Mouse (Mus musculus) cerebellum, postnatal 36 days (tissue): ENCODE results near the gene Usp36.

ENCODE experiments used
- DNase-seq, 2 experiments: peaks; one replicate each; pipeline ENCODE4 v3.0.0; 2021 to 2022; ENCODE audit warnings: mixed read lengths in 2 of 2

Usp36 gene

GRCm38 (mm10) chr11:118297967-118298366 is 7.9 kb upstream of the Usp36 start:
- DNase-seq = no peak

DNA sequence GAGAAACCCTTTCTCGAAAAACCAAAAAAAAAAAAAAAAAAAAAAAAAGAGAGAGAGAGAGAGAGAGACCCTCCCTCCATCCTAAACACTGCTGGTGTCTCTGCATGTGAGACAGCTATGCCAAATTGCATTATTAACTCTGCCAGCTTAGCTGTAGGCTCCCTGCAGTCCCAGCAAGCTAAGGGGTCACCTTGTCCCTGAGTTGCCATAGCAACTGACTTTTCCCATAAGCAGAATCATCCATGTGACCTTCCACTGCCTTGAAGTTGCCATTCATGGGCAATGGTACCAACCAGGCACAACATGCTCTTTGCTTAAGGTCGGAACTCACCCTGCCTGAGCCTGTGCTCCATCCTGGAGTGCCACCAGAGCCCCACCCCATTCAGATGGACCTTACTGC is 5.0 kb upstream of the Usp36 start:
- DNase-seq = no peak

DNA sequence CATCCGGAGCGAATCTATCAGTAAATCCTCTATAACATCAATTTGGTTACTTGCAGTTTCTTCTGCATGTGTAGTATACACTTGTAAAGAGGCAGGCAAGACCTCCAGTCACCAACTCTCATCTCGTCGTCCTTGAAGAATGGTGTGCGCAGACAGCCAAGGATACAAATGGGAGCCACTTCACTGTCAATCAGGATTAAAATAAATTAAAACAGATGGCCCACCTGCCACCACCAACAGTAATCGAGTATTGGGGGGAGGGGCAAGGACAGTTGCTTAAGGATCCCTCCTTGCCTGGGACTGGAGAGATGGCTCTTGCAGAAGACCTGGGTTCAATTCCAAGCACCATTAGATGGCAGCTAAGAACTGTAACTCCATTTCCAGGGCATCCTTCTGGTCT is 2.6 kb upstream of the Usp36 start:
- no peak for DNase-seq

DNA sequence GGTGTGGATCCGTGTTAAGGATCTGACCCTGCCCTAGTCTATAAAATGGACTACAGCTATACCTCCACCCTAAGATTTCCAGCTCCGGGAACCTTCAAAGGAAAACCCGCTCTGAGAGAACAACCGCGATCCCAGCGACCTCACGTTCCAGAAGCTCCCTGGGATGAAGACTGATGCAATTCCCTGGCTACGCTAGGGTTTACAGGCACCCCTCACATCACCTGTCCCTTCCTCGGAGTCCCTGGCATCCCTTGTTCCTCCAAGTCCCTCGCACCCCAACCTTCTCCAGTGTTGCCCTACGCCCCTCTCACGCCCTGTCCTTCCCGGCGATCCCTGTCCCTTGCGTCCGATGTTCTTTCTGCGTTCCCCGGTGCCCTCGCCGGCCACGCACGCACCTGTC is 482 bp downstream of the Usp36 start:
- no peak for DNase-seq

- peak in 1 of 2 experiments; percentile 27 for DNase-seq
These were observed 970 bp downstream of the Usp36 start for GRCm38 (mm10) chr11:118289037-118289511.

- no peak for DNase-seq
These were observed 2.5 kb downstream of the Usp36 start for GRCm38 (mm10) chr11:118287573-118287972.

DNA sequence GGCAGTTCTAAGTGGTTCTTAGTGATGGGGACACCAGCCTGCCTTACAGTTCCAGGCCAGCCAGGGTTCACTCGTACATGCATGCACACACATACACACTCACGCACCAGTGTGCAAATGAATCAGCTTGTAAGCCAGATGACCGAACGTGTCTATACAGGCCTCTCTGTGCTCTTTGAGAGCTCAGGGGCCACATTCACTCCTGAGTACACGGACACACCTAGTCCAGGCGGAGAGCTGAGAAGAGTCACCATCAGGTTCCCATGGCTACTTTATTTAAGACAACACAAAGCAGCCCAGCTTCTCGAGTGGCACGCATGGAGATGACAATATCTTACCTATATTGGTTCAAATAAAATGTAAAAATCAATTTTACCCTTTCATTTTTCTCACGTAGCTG is 3.6 kb downstream of the Usp36 start:
- no peak for DNase-seq

DNA sequence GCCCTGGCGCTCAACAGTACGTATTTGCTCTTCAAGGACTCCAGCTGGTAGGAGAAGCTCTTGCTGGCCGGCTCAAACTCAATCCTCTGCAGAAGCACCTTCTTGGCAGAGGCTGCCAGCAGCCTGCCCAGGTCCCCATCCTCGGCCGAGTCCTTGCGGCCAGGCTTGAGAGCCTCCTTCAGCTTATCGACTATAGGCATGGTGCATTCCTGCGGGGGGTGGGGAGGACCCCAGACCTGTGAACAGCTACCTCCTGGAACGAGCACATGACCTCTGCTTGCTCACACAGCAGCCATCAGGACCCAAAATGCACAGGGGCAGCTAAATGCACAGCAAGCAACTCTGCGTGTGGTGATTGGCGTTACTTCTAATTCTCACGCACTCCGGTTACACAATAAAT is 4.3 kb downstream of the Usp36 start:
- DNase-seq = no peak

GRCm38 (mm10) chr11:118280218-118280617 is 9.8 kb downstream of the Usp36 start:
- DNase-seq = no peak

DNA sequence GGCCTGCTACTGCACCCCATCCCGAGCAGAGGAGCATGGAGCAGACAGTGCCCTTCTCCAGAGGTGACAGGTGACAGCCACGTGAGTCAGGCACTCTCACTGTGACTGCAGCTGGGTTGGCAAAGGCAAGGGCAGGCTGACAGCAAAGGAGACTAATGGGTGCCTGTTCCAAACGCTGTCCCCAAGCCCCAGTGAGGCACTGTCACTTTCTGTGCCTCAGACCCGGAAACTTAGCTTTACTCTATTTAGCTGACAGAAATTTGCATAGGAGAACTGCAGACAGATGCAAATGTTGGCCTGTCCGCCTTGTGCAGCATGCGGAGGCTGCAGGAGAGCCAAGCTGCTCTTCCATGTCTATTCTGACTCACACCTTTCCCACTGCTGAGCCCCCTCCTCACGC is 13.7 kb downstream of the Usp36 start:
- no peak for DNase-seq

GRCm38 (mm10) chr11:118275092-118275491 is 15.0 kb downstream of the Usp36 start:
- DNase-seq = no peak

DNA sequence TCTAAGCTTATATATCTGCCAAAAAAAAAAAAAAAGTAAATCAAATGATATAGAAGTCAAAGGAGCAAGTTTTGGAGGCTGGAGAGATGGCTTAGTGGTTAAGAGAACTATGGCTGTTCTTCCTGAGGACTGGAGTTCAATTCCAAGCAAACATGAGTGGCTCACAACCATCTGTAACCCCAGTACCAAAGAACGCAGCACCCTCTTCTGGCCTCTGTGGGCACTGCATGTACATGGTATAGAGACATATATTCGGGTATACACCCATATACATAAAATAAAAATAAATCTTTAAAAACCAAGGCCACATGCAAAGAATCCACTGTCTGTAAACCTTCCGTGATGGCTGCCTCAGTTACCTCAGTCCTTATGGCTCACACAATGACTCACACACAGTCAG is 20.2 kb downstream of the Usp36 start:
- DNase-seq = peak; percentile 48 to 50

- DNase-seq = no peak
These were observed 23.4 kb downstream of the Usp36 start for GRCm38 (mm10) chr11:118266666-118267046.

GRCm38 (mm10) chr11:118266044-118266665 is 23.9 kb downstream of the Usp36 start:
- no peak for DNase-seq

DNA sequence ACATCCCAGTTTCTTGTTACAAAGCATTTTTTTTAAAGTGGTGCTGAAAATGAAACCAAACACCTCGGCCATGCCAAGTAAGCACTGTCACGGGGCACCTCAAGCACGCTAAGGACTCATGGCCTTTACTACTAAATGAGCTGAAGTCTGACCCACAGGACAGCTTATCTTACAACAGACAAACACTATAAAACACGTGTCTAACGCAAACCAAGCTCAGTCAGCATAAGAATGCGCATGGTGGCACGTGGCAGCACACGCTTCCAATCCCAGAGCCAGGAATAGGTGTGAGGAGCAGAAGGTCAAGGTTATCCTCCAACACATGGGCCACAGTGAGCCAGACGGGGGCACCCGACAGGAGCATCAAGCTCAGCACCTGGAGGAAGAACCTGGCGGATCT is 24.4 kb downstream of the Usp36 start:
- DNase-seq = no peak

DNA sequence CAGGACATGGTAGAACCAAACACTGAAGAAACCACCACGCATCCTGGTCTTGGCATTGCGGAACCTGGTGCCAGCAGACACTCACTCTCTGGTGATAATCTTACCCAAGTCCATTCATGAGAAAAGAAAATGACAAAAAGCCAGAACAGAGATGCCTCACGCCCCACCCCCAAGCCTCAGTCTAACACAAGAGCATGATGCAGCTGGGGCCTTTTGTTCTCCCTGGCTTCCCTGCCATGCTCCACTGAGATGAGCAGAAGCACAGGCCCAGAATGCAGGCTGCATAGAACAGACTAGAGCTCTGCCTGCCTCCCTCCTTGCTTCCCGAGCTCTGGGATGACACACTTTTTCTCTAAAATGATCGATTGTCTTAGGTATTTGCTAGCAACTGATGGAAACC is 26.9 kb downstream of the Usp36 start:
- no peak for DNase-seq

GRCm38 (mm10) chr11:118260081-118260480 is 30.0 kb downstream of the Usp36 start:
- no peak for DNase-seq

- DNase-seq = no peak
These were observed 30.5 kb downstream of the Usp36 start for GRCm38 (mm10) chr11:118259580-118259979.

DNA sequence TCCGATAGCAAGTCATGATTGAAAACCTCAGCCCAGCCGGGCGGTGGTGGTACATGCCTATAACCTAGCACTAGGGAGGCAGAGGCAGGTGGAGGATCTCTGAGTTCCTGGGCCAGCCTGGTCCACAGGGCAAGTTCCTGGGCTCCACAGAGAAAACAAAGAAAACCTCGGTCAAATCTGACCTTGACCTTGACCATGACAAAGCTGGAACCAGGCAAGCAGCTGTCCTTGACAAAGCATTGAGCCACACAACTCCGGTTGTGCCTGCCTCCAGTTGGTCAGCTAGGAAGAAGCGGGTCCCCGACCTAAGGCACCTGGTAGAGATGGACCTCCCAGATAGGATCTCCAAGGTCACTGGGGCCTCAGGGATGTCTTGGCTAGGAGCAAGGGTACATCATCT is 33.7 kb downstream of the Usp36 start:
- DNase-seq = no peak

GRCm38 (mm10) chr11:118254159-118254951 is 35.7 kb downstream of the Usp36 start:
- DNase-seq = peak; percentile 93

DNA sequence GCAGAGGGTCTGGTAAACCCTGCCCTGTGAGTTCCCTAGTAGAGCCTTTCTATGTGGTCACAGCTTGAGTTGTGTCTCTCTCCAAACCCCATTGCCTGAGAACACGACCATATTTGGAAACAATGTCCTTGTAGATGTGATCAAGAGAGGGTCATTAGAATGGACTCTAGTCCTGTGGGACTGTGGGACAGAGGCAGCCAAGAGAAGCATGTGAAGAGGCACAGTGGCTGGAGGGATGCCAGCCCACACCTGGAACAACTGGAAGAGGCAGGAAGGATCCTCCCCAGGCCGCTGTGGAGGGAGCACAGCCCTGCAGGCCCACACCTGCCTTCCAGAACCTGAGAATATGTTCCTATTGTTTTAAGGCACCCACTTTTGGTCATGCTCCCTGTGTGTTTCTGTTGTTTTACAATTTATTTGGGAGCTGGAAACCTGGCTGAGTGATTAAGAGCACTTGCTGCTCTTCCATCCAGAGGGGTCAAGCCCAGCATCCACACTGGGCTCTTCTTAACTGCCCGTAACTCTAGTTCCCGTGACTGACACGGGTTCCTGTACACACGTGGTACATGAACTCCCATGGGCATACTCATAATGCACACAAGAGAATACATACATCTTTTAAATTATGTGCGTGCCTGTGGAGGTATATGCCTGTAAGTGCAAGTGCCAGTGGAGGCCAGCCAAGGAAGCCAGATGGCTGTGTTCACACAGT is 36.4 kb downstream of the Usp36 start:
- DNase-seq = peak in 1 of 2 experiments; percentile 34

DNA sequence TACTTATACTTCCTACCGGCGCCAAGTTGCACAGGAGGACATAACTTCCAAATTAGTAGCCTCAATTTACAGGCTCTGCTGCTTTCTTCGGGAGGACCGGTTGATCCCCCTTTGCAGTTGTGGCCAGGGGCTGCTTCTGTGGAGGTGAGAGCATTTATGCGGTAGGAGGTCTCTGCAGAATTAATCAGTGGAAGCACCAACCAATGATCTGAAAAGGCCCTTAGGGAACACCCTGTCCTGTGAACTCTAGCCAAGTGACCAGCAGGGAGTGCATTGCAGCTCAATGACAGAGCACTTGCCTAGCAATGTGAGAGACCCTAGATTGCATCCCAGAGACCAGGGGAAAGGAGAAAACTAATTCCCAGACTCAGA is 41.0 kb downstream of the Usp36 start:
- no peak for DNase-seq

DNA sequence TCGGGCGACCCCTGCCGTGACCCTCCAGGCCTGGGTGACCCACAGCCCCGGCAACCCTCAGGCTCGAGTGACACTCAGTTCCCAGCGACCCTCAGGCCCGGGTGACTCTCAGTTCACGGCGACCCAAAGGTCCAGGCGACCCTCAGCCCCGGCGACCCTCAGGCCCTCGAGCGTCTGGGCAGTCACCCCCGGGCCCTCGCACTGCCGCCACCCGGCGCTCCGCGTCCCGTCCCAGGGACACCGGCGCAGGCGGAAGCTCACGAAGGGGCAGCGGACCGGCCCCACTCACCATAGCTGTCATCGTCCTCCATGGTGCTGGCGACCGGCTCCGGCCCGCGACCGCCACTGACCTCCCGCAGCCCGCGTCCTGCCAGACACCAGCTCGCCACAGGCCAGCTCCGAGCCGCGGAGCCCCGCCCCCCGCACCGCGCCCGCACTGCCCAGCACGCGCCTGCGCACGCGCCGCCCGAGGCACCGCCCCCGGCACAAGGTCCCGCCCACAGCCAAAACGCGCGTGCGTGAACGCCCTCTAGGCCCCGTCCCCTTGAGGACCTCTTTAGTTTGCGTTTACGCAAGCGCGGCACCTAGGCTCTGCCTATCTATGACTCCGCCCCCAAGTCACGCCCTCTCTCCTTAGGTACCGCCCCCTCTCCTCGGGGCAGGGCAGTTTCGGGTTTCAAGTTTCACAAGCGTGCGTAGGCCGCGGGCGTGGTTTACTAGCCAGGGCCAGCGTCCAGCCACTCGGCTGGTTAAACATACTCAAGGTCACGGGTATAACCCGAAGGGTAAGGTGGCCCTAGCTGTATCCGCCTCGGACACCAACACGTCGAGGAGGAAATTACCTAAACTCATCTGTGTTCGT is 41.7 kb downstream of the Usp36 start, which contains the start of gene Cyth1:
Gene Cyth1 (minus strand): TSS at position 443 of the 862 bp plus-strand sequence.
- DNase-seq = peak; percentile 98 to 99
